Mouse (Mus musculus) liver, embryonic 18 days (tissue): ENCODE results near the gene Gm14597. TPM values are rescaled to one million over a fixed set of nuclear protein-coding genes. Genes with fewer than 3 reads are reported as not detected.

Experiments used
- polyA plus RNA-seq: library from polyadenylated mRNA; depleted of rRNA; stranded (reverse); fragments of >200 nt; gene quantifications from 2 replicates; pipeline ENCODE4 v1.2.3, GENCODE M21; 2012; rRNA removed

The Gm14597 gene
- not detected in 2 replicates for polyA plus RNA-seq

GRCm38 (mm10) chrX:53608879-53609278, at the start of gene Gm14597:
Gene Gm14597 (minus strand): TSS chrX:53608979.

DNA sequence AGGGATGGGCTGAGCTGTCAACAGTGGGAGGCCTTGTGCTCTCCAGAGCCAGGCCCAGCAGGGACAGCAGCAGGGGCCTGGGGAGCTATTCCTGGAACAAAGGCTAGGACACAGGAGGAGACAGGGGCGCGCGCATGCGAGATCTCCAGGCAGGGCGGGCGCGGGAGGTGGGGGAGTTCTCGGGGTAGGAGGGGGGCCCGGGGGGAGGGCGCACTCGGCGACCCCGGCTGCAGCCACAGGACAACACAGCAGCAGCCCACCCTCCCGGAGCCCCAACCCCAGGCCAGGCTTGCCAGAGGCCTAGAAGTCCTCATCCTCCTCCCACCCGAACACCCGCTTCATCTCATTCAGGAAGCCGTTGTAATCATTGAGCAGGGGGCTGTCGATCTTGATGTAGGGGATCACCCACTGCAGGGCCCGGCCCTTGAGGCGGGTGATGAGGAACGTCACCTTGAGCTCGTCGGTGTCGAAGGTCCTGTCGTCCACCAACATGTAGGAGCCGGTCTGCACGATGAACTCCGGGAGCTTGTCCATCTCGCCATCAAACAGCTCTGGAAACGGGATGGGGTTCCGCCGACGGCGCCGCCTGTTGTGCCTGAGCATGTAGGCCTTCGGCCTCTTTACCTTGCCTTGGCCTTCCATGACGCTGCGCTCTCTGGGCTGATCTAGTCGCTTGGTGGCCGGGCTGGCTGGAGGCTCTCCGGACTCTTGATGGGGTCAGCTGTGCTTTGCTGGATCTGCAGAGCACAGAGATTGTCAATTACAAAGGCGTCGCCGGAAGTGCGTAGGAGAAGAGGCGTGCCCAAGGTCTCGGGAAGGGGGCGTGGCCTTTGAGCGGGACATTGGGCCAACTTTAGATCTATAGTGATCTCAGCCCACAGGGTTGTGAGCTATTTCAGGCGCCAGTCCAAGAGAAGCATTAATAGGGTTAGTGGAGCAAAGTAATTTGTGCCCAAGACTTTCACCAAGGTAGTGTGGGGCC, 34.5 kb upstream of the Gm14597 start, which contains the start of gene Rtl8a:
Gene Rtl8a, minus strand, starts transcription at position 703 of the 982 bp plus-strand sequence.

GRCm38 (mm10) chrX:53607242-53608121, 1.3 kb downstream of the Gm14597 start, which contains the start of gene Rtl8c:
Gene Rtl8c (plus strand): TSS chrX:53608032.

Other genes starting within 250 kb of the Gm14597 start
- gene Mospd1, start 238.5 kb downstream of the Gm14597 start, polyA plus RNA-seq = 7.4 and 7.8 TPM in 2 replicates
- not detected in 2 replicates for gene Etd, start 174.1 kb downstream of the Gm14597 start, polyA plus RNA-seq
- gene Rtl8c, start 947 bp downstream of the Gm14597 start, polyA plus RNA-seq = 2.4 and 3.2 TPM in 2 replicates
- gene Rtl8a, start 34.7 kb upstream of the Gm14597 start, polyA plus RNA-seq = 10.1 and 10.8 TPM in 2 replicates
- 12.6 and 13.7 TPM in 2 replicates for gene Rtl8b, start 61.4 kb upstream of the Gm14597 start, polyA plus RNA-seq
- 0.07 TPM in 2 replicates for gene 4930502E18Rik, start 115.8 kb upstream of the Gm14597 start, polyA plus RNA-seq
- gene 1700013H16Rik, start 148.9 kb upstream of the Gm14597 start, polyA plus RNA-seq = not detected in 2 replicates
- 0.01 TPM in 1 of 2 replicates, not detected in the other for gene Zfp36l3, start 167.4 kb upstream of the Gm14597 start, polyA plus RNA-seq
- gene Xlr, start 188.7 kb upstream of the Gm14597 start, polyA plus RNA-seq = 1.3 TPM in 2 replicates